Mouse (Mus musculus): ENCODE measurements around the gene Pkd1l1.

- TF ChIP-seq TAL1 (IDR thresholded peaks at IDR 0.05; ENCODE audit: low read length) (no peak), GATA1 (IDR thresholded peaks at IDR 0.05; ENCODE audit: low read length) (no peak)
Measured at GRCm38 (mm10) chr11:9010853-9011339, 37.8 kb upstream of the Pkd1l1 start, which contains the start of gene Hus1.
